Mouse (Mus musculus) olfactory bulb, adult 2 months (tissue): Measurements from ENCODE around the gene Islr.

ENCODE experiments used
- CTCF ChIP-seq: fragments of 200-500 bp; IDR thresholded peaks from 2 replicates; pipeline ENCODE4 v1.5.1; 2012; ENCODE audit warnings: low read depth, mild to moderate bottlenecking, low read length, moderate library complexity; ENCODE audit not compliant: insufficient read depth
- POLR2A ChIP-seq: fragments of 200-500 bp; IDR thresholded peaks from 2 replicates; pipeline ENCODE4 v1.6.1; 2012; ENCODE audit warnings: mild to moderate bottlenecking, low read depth, low read length, moderate library complexity; ENCODE audit not compliant: insufficient read depth

- TF ChIP-seq CTCF (no peak), POLR2A (no peak)
These were observed 51.0 kb downstream of the Islr start for GRCm38 (mm10) chr9:58153095-58153494.
